Mouse (Mus musculus) adrenal gland, postnatal 25 days (tissue): ENCODE results near the gene Tead2. TPM values are rescaled to one million over a fixed set of nuclear protein-coding genes. Genes with fewer than 3 reads are reported as not detected.
A peak's percentile ranks its signal among the peaks of the same experiment; 100 is the strongest.
"Not testable (repeated sequence)": the region's sequence is repeated elsewhere in the genome, so short reads cannot be mapped to it uniquely, and the experiment has no call there.

ENCODE experiments used
- DNase-seq: peaks from one replicate; pipeline ENCODE4 v3.0.0; 2021; ENCODE audit warnings: mixed read lengths
- long read RNA-seq: library from polyadenylated mRNA; stranded (forward); transcript quantifications from one replicate; pipeline ENCODE4 v2.0.0, GENCODE M21; 2021
- total RNA-seq: library from RNA; stranded (reverse); gene quantifications from 2 replicates; pipeline ENCODE4 v1.2.3, GENCODE M21; 2021

The Tead2 gene
- total RNA-seq = 15.0 and 15.3 TPM in 2 replicates
- long read RNA-seq, partial matches to known transcripts = 0 of 2 reads
- long read RNA-seq, other reads (novel, unspliced or antisense) = 0 of 2 reads

DNA sequence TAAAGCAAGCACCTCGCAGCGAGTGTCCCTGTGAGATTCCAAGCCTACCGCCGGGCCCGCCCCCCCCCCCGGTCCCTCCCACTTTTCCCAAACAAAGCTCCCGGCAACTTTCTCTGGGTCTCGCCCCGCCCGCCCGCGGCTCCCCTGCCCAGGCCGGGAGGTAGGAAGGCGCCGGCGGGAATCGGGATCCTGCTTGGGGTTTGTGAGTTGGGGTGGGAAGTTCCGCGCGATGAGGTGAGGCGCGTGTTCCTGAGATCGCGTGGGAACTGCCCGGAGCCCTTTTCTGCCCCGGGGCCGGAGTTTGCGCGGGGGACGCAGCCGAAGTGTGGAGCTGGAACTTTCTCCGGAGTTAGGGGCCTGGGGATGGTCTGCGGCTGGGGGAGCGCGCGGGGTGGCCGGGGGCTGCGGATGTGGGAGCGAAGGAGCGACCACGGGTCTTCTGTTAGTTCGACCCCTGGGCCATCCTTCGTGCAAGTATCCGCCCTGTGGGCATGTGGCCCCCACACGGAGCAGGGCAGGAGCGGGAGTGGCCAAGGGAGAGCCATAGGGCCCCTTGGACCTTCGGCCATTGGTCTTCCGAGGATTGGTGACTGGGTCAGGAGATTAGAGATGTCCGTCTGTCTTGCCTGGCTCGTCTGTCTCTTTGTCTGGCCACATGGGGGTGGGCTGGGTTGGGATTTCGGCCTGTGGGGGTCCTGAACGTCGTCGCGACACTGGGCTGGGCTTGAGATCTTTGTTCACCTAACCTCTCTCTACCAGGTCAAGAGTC, at the start of gene Tead2:
TSS of gene Tead2 (plus strand) at position 81 of the 769 bp plus-strand sequence.
- peak; percentile 61 for DNase-seq

DNA sequence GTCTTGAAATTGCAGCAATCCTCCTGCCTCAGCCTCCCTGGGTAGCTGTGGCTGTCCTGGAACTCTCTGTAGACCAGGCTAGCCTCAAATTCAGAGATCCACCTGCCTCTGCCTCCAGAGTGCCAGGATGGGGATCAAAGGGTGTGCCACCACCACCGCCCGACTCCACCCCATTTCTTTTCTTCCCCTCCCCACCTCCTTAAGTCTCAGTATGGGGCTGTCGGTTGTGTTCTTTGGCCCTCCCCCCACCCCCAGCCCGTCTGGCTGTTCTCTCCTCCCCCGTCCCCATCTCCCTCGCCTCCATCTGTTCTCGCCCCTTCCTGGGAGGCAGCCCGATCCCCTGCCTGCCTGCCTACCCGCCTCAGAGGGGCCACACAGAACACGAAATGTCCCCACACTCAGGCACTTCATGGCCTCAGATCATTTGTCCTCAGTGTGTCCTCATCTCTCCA, 48.6 kb upstream of the Tead2 start:
- no peak for DNase-seq

DNA sequence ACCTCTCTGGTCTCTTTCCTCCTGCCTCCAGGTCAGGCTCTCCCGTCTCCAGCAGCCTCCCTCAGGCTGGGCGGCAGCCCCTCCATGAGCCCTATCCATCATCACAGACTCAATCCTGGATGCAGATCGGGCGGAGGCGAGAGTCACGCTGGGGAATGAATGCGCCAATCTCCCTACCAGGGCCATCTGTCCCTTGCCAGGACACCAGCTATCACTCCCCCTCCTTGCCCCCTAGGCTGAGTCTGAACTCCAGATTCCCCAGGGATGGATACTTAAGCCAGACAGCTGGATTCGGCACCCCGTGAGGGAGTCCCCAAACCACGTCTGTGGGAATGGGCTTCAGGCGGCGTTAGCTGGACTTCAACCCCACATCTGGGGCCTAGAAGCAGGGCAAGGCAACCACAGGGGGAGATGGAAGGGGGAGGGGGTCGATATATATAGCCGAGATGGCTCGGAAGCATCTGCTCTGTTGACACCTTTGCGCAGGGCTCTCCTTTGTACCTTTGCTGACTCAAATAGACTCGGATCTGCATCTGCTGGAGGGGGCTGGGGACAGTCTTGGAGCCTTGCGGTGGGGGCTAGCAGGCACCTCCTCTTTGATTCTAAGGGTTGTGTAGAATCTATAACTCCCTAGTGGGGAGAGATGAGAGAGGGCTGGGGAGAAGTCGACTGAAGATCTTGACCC, 47.6 kb upstream of the Tead2 start:
- DNase-seq = no peak

DNA sequence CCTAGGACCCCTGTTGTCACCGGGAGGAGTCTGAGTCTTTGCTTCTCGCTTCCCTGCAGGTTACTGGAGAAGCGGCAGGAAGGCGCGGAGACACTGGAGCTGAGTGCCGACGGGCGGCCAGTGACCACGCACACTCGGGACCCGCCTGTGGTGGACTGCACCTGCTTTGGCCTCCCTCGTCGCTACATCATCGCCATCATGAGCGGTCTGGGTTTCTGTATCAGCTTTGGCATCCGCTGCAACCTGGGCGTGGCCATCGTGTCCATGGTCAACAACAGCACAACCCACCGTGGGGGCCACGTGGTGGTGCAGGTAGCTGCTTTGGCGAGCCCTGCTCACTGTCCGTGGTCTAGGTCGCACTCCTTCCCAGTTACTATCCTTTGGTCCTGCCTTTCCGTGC, 46.9 kb upstream of the Tead2 start:
- DNase-seq = no peak

DNA sequence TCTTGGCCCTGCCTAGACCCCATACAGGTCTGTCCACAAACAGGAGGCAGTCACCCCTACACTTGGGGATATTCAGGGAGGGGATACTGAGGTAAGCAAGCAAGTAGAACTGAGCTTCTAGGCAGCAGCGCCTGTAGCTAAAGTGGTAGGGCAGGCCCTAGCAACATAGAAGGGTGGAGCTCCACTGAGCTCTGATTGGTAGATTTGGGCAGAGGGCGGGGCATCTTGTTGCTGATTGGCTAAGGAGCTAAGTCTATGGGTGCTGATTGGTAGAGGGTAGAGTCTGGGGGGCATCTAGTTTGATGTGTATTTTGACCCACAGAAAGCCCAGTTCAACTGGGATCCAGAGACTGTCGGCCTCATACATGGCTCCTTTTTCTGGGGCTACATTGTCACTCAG, 46.1 kb upstream of the Tead2 start:
- no peak for DNase-seq

DNA sequence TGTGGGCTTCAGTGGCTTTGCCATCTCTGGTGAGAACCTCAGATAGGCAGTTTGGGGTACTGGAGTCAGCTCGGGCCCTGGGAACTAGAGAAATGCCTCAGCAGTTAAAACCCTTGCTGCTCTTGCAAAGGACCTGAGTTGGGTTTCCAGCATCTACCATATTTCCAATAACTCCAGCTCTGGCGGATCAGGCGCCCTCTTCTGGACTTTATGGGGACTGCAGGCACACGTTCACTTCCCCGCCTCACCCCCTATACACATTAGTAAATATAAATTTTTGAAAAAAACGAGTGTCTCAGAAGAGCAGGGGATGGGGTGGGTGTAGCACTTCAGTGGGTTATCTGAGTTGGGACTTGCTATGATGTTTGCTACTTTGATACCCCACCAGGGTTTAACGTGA, 42.6 kb upstream of the Tead2 start:
- DNase-seq = no peak

DNA sequence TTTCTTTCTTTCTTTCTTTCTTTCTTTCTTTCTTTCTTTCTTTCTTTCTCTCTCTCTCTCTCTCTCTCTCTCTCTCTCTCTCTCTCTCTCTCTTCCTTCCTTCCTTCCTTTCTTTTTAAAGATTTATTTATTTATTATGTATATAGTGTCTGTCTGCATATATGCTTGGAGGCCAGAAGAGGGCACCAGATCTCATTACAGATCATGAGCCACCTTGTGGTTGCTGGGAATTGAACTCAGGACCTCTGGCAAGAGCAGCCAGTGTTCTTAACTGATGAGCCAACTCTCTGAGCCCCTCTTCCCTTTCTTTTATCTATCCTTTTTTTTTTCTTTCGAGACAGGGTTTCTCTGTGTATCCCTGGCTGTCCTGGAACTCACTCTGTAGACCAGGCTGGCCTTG, 41.8 kb upstream of the Tead2 start:
- DNase-seq = not testable (repeated sequence)

DNA sequence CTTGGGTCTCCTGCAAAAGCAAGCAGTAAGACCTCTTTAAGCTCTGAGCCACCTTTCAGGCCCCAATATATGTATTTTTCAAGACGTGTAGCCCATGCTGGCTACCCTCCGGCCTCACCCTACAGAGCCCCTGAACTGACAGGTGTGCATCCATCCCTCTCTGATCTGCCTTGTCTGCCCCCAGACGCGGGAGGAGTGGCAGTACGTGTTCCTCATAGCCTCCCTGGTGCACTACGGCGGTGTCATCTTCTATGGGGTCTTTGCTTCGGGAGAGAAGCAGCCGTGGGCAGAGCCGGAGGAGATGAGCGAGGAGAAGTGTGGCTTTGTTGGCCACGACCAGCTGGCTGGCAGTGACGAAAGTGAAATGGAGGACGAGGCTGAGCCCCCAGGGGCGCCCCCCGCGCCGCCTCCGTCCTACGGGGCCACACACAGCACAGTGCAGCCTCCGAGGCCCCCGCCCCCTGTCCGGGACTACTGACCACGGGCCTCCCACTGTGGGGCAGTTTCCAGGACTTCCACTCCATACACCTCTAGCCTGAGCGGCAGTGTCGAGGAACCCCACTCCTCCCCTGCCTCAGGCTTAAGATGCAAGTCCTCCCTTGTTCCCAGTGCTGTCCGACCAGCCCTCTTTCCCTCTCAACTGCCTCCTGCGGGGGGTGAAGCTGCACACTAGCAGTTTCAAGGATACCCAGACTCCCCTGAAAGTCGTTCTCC, 40.8 kb upstream of the Tead2 start:
- no peak for DNase-seq

DNA sequence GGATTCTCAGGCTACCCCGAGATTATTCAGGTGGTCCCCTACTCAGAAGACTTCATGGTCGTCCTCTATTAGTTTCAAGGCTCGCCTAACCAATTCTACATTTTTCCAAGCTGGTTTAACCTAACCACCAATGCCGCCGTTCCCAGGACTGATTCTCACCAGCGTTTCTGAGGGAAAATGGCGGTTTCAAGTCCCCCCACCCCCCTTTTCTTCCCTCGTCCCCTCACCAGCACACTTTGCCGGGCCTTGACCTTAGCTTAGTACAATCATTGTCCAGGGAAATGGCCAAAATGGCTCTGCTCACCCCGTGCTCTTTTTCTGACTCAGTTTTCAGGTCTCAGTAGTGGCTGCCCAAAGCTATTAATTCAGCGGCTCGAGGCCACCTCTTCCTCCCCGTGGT, 40.2 kb upstream of the Tead2 start:
- DNase-seq = no peak

DNA sequence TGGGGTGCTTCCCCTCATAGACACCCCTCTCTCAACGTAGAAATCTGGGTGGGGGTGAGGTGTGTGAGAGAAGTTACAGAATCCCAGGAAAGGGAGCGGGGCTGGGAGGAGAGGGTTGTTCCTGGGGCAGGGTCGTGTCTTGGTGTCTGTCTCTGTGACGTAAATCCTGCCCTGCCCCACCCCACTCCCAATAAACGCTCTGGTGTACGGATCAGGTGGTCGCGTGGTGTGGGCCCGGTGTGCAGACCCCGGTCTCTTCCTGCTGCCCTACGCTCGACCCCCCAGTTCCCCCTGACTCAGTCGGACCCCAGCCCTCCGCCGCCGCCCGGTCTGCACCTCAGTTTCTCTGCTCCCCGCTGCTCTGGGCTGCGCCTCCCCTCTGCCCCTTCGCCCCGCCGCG, 39.6 kb upstream of the Tead2 start:
- no peak for DNase-seq

DNA sequence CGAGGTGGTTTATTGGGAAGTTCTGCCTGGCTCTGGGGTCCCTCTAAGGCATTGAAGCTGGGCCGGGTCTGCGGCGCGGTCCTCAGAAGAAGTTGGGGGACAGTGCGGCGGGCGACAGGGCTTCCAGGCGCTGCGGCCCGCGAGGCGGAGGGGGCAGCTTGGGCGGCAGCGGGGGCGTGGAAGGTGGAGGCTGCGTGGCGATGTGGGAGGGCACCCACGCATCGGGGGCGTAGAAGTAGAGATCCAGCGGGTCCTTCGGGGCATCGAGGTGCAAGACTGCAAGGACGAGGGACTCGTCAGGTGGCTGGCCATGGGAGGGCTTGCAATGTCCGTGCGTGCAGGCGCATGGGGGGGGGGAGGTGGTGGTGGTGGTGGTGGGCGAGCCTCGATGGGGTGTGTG, 39.2 kb upstream of the Tead2 start:
- no peak for DNase-seq

DNA sequence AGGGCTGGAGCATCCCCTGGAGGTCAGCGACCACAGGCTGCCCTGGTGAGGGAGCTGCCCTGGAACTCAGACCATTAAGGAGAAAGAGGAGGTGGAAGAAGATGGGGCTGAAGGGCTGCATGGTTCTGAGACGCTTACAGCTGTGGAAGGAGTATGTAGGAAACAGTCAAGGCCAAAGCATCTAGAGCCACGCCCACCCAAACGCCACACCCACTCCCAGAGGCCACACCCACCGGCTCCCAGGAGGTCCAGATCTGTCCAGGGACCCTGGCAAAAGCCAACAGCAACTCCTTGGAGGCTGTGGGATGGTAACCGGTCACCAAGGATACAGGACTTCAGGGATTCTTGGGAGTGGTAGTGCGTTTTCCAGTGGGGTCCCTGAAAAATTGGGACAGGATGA, 37.0 kb upstream of the Tead2 start:
- DNase-seq = no peak

DNA sequence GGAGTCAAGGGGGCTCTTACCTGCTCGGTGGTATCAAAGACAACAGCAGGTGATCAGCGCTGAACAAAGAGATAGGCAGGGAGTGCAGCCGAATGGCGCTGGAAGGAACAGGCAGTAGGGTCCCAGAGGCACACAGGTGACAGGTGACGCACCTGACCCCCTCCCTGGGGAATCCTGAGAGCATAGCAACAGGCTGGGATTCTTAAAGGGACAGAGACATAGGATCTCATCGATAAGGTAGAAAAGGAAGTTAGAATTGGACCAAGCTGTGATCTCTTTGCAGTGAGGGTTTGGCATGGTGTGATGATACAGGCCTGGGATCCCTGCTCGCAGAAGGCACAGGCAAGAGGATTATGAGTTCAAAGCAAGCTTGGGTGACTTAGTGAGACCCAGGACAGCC, 36.1 kb upstream of the Tead2 start, which contains the start of gene Gfy:
TSS of gene Gfy (minus strand) at position 101 of the 400 bp plus-strand sequence.
- no peak for DNase-seq

DNA sequence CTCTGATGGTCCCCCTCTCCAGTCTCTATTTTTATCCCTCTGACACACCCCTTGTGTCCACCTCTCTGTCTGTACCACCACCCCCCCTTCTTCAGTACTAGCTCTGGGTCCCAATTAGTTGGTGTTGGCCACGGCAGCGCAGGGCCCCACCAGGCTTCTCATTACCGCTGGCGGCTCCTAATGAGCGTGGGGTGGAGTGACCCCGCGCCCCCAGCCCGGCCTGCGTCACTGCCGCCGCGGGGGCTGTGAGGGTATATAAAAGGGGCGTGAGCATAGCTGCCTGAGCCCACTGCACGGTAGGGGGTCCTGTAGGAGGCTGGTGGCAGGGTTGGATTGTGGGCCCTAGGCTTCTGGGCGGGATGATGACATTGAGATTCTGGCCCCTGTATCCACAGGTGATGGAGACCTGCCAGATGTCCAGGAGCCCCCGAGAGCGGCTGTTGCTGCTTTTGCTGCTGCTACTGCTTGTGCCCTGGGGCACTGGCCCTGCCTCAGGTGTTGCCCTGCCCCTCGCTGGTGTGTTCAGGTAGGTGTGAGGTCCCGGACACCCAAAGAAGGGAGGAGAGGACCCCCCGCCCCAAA, 34.6 kb upstream of the Tead2 start, which contains the start of gene Pth2:
TSS of gene Pth2 (plus strand) at position 100 of the 582 bp plus-strand sequence.
- no peak for DNase-seq

DNA sequence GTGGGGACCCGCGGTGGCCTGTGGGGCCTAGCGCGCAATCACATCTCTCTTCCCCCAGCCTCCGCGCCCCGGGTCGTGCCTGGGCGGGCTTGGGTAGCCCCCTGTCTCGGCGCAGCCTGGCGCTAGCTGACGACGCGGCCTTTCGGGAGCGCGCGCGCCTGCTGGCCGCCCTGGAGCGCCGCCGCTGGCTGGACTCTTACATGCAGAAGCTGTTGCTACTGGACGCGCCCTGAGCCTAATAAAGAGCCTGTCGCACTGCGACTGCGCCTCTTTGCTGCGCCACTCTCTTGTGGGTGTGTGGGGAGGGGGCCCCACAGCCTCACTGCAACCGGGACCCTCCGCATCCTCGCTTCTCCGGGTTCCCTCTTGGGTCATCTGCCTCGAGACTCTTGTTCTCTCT, 34.0 kb upstream of the Tead2 start:
- no peak for DNase-seq

DNA sequence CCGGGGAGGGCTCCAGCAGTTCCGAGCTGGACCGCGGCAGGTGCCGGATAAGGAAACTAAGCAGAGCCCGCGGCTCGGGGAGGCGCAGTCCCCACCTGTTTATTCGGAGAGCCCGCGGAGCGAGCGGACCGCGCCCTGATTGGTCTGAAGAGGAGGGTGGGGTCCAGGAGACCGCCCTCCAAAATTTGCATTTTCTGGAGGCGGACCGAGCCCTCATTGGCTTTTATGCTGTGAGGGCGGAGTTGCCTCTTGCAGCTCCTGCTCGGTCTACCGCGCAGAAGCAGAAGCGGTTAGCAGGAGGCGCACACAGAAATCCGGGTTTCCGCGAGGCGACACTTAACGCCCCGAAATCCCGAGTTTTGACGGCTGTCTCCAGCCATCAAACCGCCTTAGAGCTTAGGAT, 33.4 kb upstream of the Tead2 start:
- DNase-seq = peak; percentile 89

DNA sequence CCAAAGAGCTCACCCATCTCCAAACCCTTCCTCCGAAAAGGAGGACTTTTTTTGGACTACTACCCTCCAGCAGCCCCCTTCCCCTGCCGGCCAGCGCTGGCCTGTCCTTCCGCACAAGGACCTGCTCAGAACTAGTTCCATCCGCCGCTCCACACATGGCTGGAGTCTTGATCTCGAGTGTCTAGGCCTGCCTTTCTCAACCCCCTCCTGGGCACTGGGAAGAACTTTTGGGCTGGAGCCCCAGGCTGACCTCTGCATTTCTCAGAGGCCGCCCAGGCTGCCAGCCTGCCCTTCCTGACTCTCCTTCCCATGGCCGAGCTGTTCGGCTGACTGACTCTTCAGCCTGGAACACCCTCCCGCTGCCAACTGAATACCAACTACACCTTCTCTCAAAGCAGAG, 32.9 kb upstream of the Tead2 start:
- no peak for DNase-seq

DNA sequence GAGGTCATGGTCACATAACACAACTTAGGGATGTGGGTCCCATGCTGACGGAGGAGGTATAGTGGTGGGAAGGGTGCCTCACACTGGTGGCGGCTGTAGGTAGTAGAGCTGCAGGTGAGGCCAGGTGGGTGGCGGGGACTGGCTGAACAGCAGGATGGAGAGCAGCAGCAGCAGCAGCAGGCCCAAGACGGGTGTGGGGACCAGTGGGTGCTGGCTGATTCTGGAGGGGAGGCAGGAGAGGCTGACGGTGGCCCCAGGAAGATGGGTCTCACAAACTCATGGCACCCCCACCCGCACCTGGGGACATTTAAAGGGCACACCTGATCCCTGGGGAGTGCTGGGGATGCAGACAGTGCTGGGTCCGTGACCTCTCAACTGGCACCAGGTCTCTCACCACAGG, 31.9 kb upstream of the Tead2 start:
- DNase-seq = no peak

DNA sequence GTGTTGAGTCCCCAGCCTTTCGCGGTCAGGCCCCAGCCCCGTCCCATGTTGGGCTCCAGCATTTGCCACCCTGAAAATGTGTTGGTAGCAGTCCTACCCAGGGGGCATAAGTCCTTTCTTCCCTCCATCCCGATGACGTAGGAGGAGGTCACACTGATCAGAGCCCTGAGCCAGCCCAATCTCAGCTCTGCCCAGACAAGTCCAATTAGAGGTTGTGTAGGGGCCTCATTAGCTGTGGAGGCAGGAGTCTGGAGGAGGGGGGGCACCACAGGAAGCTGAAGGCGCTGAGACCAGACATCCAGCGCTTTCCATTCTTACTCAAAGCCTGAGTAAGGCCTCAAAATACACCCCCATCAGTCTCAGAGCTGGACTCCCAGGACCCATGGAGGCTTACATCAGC, 29.6 kb upstream of the Tead2 start:
- no peak for DNase-seq

DNA sequence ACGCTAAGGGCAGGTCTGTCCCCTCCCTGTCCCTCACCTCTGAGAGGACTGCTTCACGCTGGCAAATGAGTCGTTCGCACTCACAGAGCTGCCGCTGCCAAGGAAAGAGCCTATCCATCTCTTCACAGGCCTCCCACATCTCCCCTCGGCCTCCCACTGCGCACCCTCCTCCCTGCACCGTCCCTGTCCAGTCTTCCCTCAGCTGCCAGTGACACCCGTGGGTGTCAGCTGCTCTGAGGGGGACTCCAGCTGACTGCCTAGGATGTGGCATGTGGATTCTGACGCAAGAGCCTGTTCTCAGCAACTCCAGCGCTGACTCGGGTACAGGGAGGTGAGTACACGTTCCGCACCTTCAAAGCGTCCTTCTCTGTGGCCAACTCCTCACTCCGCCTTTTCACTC, 26.0 kb upstream of the Tead2 start:
- no peak for DNase-seq

DNA sequence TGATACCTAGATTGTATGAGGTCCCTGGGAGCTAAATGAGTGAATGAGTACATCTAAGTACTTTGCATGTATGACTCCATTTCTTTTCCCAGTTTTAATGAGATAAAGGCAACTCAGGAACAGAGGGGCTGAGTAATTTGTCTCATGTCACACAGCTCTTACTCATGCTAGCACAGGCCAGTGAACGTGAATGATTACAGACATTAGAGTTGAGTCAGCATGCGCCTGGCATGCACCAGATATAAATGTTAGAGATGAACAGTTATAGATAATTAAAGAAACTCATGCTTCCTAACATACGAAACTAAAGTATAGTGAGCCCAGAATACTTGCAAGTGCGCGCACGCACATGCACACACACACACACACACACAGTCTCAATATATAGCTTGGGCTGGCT, 25.4 kb upstream of the Tead2 start:
- DNase-seq = no peak

DNA sequence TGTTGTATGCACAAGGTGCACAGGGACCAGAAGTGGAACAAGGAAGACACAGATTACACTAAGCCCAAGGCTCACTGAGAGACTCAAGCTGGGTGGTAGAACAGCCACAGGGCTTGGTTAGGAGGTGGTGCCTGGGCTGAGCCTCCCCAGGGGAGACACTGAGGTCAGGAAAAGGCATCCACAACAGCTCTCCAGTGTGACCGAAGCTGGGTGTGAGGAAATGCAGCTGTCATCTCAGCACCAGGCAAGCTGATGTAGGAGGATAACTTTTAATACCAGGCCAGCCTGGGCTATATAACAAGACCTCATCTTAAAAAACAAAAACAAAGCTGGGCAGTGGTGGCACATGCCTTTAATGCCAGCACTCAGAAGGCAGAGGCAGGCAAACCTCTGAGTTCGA, 24.4 kb upstream of the Tead2 start:
- no peak for DNase-seq
